ENCODE assay signal across 8 mouse cellular contexts in the genomic region with DNA sequence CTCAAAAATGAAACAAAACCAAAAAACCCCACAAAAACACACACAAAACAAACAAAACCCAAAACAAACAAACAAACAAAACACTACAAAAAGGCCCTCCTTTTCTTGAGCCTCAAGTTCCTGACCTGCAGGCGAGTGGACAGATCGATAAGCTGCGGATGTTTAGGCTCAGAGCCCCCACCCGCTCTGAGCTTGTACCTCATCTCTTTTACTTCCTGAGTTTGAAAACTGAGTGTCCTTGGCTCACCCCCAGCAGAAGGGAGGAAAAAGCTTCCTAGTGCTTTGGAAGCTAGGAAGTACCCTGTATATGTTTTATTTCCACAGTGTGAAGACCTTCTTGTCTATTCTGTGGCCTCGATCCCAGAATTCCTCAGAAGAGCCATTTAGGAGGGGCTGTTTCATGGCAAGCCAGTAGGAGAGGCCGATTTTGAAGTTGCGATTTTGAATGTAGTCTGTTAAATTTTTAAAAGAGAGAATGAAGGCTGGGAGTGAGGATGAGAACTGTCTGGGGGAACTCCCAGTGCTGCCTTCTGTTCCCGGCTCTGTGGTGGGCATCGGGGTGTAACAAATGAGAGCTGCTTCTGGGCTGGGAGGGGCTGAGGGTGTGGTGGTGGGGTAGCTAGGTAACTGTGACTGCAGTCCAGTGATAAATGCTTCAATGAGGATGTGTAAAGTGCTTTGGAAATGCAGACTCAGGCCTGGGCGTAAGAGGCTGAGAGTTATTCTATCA. TPM values are rescaled to one million over a fixed set of nuclear protein-coding genes. Genes with fewer than 3 reads are reported as not detected.
DNase-seq lines count a peak whose midpoint lies in the region; ATAC-seq and TF ChIP-seq lines count a peak whose summit lies in the region.
"Had no signal": no experiment of that assay in that cellular context is flagged by ENCODE, and none has a peak within 500 bp of the region (broad histone marks: within the 10 kb centered on the region; RNA-seq: fewer than 3 reads in every experiment).

No protein-coding gene starts in this region.

- peak overlapping the region; percentile 91 for H3K4me2 ChIP-seq in hindbrain, postnatal 0 days (ENCODE audit: low read depth, low read length)
- H3K4me2 ChIP-seq in hindbrain, embryonic 14.5 days (replicated peaks), result no peak overlapping the region
- peak overlapping the region; percentile 32 for H3K4me2 ChIP-seq in liver, embryonic 12.5 days

- H3K9me3 ChIP-seq in hindbrain, postnatal 0 days (ENCODE audit: low read length), result no peaks in the 10 kb centered on the region
- H3K9me3 ChIP-seq in hindbrain, embryonic 14.5 days (ENCODE audit: control insufficient read depth, low read length), result no peaks in the 10 kb centered on the region
- H3K9me3 ChIP-seq in liver, embryonic 12.5 days (replicated peaks), result no peaks in the 10 kb centered on the region

- H3K36me3 ChIP-seq in hindbrain, postnatal 0 days (ENCODE audit: insufficient read depth, low read length), result no peaks in the 10 kb centered on the region
- no peaks in the 10 kb centered on the region for H3K36me3 ChIP-seq in hindbrain, embryonic 14.5 days (replicated peaks; ENCODE audit: control insufficient read depth, insufficient read depth)
- no peaks in the 10 kb centered on the region for H3K36me3 ChIP-seq in liver, embryonic 12.5 days

- H3K4me3 ChIP-seq in hindbrain, postnatal 0 days (ENCODE audit: low read length), result 0 out of 2 replicates have a peak overlapping the region, but pooled peaks have one; percentile 2
- no peak overlapping the region for H3K4me3 ChIP-seq in hindbrain, embryonic 14.5 days (replicated peaks; ENCODE audit: low read length)
- H3K4me3 ChIP-seq in liver, embryonic 12.5 days, result no peak overlapping the region

- 61% methylated on average over 10 of the region's 10 CpGs for WGBS in hindbrain, postnatal 0 days
- 62% methylated on average over 10 of the region's 10 CpGs for WGBS in hindbrain, embryonic 14.5 days
- WGBS in liver, embryonic 12.5 days (ENCODE audit: insufficient replicate concordance), result 54% methylated on average over 10 of the region's 10 CpGs

- H3K9ac ChIP-seq in hindbrain, postnatal 0 days (replicated peaks; ENCODE audit: low read length), result no peak overlapping the region
- H3K9ac ChIP-seq in hindbrain, embryonic 14.5 days, result no peak overlapping the region
- no peak overlapping the region for H3K9ac ChIP-seq in liver, embryonic 12.5 days

- ATAC-seq in hindbrain, postnatal 0 days, result no peak
- no peak for ATAC-seq in hindbrain, embryonic 14.5 days (ENCODE audit: low FRiP score)
- peak; percentile 83 for ATAC-seq in liver, embryonic 12.5 days
- no peak for ATAC-seq in inflammation-experienced regulatory T-cells, adult 6 months

- DNase-seq in hindbrain, postnatal 0 days (ENCODE audit: low spot score), result no peak
- no peak for DNase-seq in hindbrain, embryonic 14.5 days (ENCODE audit: low spot score)
- peak; percentile 9 for DNase-seq in A20 (ENCODE audit: low read depth, low spot score)
- DNase-seq in ES-CJ7 (ENCODE audit: low read depth, low spot score), result peak; percentile 10
- DNase-seq in spleen, adult 18-20 months, result no peak

- no peaks in the 10 kb centered on the region for H3K27me3 ChIP-seq in hindbrain, postnatal 0 days (ENCODE audit: insufficient read depth, low read length)
- no peaks in the 10 kb centered on the region for H3K27me3 ChIP-seq in hindbrain, embryonic 14.5 days (ENCODE audit: control insufficient read depth, insufficient read depth, low read length)
- H3K27me3 ChIP-seq in liver, embryonic 12.5 days (replicated peaks), result peaks cover 42% of the 10 kb centered on the region

- H3K4me1 ChIP-seq in hindbrain, postnatal 0 days (ENCODE audit: insufficient read depth, low read length), result peaks cover 13% of the 10 kb centered on the region
- no peaks in the 10 kb centered on the region for H3K4me1 ChIP-seq in hindbrain, embryonic 14.5 days (replicated peaks; ENCODE audit: control insufficient read depth, insufficient read depth, low read length)
- peaks cover 20% of the 10 kb centered on the region; the same call in 1 of the 2 replicates for H3K4me1 ChIP-seq in liver, embryonic 12.5 days

- H3K27ac ChIP-seq in hindbrain, postnatal 0 days, result peak overlapping the region; percentile 16; the same call in 1 of the 2 replicates
- no peak overlapping the region for H3K27ac ChIP-seq in hindbrain, embryonic 14.5 days
- H3K27ac ChIP-seq in liver, embryonic 12.5 days, result peak overlapping the region; percentile 61; the same call in 1 of the 2 replicates

- no peak for TF ChIP-seq CTCF in hindbrain, postnatal 0 days (IDR thresholded peaks at IDR 0.05; ENCODE audit: low read depth)

RNA-seq across cellular contexts. Expression of a gene that starts 2.0 kb away (rescaled TPM):
- 55.2 and 104 TPM in 2 replicates for total RNA-seq in hindbrain, postnatal 0 days (2014; rRNA removed)
- 42.5 and 47.3 TPM in 2 replicates for polyA plus RNA-seq in hindbrain, postnatal 0 days (2015; fragmentation: Nextera tagmentation; extraction: Ambion mirVana)
- polyA plus RNA-seq in hindbrain, embryonic 14.5 days (2014; fragmentation: Nextera tagmentation; extraction: Ambion mirVana), result 28.4 and 28.9 TPM in 2 replicates
- polyA plus RNA-seq in liver, embryonic 12.5 days (2016; fragmentation: Nextera tagmentation; extraction: Ambion mirVana), result 3.6 and 3.8 TPM in 2 replicates
- 1 to 10 TPM in 2 of 3 experiments, under 1 TPM in 1; 0.87 to 8.7 (median 8.6) TPM for polyA plus RNA-seq in inflammation-experienced regulatory T-cells, adult 6 months (2017; shearing (Covaris generic))
- total RNA-seq: megakaryocyte-erythroid progenitor cell, adult 5-6 weeks had no signal

Comparison
In these comparisons a context has a peak if more than half of its experiments do, and no peak if none do; other contexts are left out.
1. DNase-seq: peak in A20 (single experiment) and ES-CJ7 (single experiment); none in hindbrain, postnatal 0 days (single experiment), hindbrain, embryonic 14.5 days (single experiment) and spleen, adult 18-20 months (0 of 2).